Mouse (Mus musculus) bone marrow, adult 2 months (tissue): ENCODE data around the gene Zfp990. TPM values are rescaled to one million over a fixed set of nuclear protein-coding genes. Genes with fewer than 3 reads are reported as not detected.

Experiments
- polyA plus RNA-seq: library from polyadenylated mRNA; stranded (reverse); fragments of >200 nt; gene quantifications from 2 replicates; pipeline ENCODE4 v1.2.4, GENCODE M21; 2011; ENCODE audit warnings: low replicate concordance; ENCODE audit not compliant: missing spikeins, insufficient read depth, insufficient read length

The Zfp990 gene
- polyA plus RNA-seq, 1 experiment, result 8.1 TPM

Other genes starting within 250 kb of the Zfp990 start
- not detected in 2 replicates for gene Tnfrsf8, start 195.6 kb upstream of the Zfp990 start, polyA plus RNA-seq
- 0.77 TPM in 1 of 2 replicates, not detected in the other for gene Gm13212, start 74.4 kb downstream of the Zfp990 start, polyA plus RNA-seq
- 3.8 TPM in 1 of 2 replicates, not detected in the other for gene Zfp980, start 159.9 kb downstream of the Zfp990 start, polyA plus RNA-seq